Mouse (Mus musculus): ENCODE results near the gene Hip1r.

DNA sequence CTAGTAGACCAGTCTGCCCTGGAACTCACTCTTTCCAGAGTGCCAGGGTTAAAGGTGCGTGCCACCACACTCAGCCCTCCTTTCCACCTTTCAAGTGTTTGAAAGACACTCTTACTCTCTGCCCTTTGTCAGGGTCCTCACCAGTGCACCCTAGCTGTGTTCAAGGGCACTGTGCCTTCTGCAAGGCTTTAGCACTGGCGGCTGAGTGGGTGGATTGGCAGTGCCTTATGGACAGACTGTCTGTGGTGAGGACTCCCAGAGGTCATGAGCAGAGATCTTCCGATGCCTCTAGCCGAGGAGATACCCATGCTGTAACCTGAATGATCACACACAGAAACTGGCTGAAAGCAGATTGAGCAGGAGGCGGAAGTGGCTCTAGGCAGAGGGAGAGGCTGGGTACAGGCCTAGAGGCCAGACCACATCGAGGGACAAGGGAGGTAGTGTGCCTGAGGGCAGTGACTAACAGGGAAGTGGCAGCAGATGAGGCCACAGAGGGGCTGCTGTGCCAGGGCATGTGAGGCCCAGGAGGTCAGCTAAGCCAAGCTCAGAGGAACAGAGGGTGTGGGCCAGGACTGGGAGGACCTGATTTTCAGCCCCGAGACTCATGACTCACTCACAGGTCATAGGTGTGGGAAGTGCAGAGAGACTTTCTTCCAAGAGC is 73.4 kb downstream of the Hip1r start:
- TF ChIP-seq CTCF (conservative IDR thresholded peaks at IDR 0.05; ENCODE audit: insufficient read depth, insufficient read length, low read depth, low read length) (no peak), POLR2A (IDR thresholded peaks at IDR 0.05; ENCODE audit: low read depth, low read length) (no peak)
